Mouse (Mus musculus): ENCODE results near the gene Supt16.

- TF ChIP-seq POLR2A (IDR thresholded peaks at IDR 0.05; ENCODE audit: low read depth, low read length): no peak
- no peak for TF ChIP-seq CTCF (IDR thresholded peaks at IDR 0.05; ENCODE audit: extremely low read depth, insufficient read depth, insufficient read length, insufficient replicate concordance)
These were observed 47.3 kb downstream of the Supt16 start for GRCm38 (mm10) chr14:52149888-52150287.
